11 mouse cellular contexts compared by ENCODE assay signal in the genomic region with DNA sequence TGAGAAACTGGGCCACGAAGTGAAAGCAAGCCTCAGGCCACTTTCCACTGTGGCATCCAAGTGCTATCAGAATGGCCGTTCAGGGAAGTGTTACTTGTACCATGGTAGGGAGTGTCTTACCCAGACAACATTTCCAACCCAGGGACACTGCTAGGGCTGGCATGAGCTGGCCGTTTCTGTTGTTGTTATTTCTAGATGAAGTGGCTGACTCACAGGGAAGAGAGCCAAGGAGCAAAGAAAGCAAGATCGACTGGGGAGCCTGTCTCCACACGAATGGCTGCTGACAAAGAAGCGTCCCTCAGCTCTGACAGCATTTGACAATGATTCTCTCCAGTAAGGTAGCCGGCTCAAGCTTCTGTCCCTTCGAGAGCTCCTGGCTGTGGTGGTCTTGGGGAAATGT.
DNase-seq lines count a peak whose midpoint lies in the region; ATAC-seq lines count a peak whose summit lies in the region.
"Had no signal": no experiment of that assay in that cellular context is flagged by ENCODE, and none has a peak within 500 bp of the region (broad histone marks: within the 10 kb centered on the region; RNA-seq: fewer than 3 reads in every experiment).

No protein-coding gene starts in this region.

- H3K9ac ChIP-seq in forebrain, embryonic 12.5 days = no peak overlapping the region

- no peaks in the 10 kb centered on the region for H3K27me3 ChIP-seq in forebrain, embryonic 12.5 days

- WGBS in forebrain, embryonic 12.5 days = 79% methylated on average over 8 of the region's 8 CpGs

- H3K9me3 ChIP-seq in forebrain, embryonic 12.5 days = no peaks in the 10 kb centered on the region

- no peak overlapping the region for H3K4me2 ChIP-seq in forebrain, embryonic 12.5 days

- no peak overlapping the region for H3K27ac ChIP-seq in forebrain, embryonic 12.5 days
- H3K27ac ChIP-seq: macrophage had no signal

- intact Hi-C loops in gastrocnemius, postnatal 14 days (cut with DNase I; ENCODE audit: low total_unique reads) = no loop called here

- 0 out of 2 replicates have a peak, but pooled peaks cover 3% of the 10 kb centered on the region for H3K36me3 ChIP-seq in forebrain, embryonic 12.5 days (replicated peaks)

- peaks cover 10% of the 10 kb centered on the region; the same call in 1 of the 2 replicates for H3K4me1 ChIP-seq in forebrain, embryonic 12.5 days

- no peak for ATAC-seq in forebrain, embryonic 12.5 days (ENCODE audit: low FRiP score)

- H3K4me3 ChIP-seq in forebrain, embryonic 12.5 days (replicated peaks) = no peak overlapping the region

- DNase-seq in gastrocnemius, postnatal 25 days = peak; percentile 36
- no peak for DNase-seq in gastrocnemius, postnatal 14 days
- peak; percentile 67 to 75 for DNase-seq in adrenal gland, postnatal 36 days
- DNase-seq in heart, adult 9 months (ENCODE audit: low spot score in 2 of 2) = peak; percentile 50 to 58
- peak; percentile 76 for DNase-seq in lung, postnatal 36 days
- DNase-seq in embryo, embryonic 11 days = no peak
- DNase-seq in kidney, adult 8-10 months = no peak
- DNase-seq: kidney, postnatal 4 days; thymus, postnatal 36 days had no signal

Comparison
In these comparisons a context has a peak if more than half of its experiments do, and no peak if none do; other contexts are left out.
1. DNase-seq: peak in gastrocnemius, postnatal 25 days (single experiment), adrenal gland, postnatal 36 days (2 of 2), heart, adult 9 months (2 of 2) and lung, postnatal 36 days (single experiment); none in gastrocnemius, postnatal 14 days (single experiment), embryo, embryonic 11 days (single experiment) and kidney, adult 8-10 months (0 of 2).